Mouse (Mus musculus) telencephalon, adult 2 months (tissue): ENCODE measurements around the gene Wdr24.
"Not testable (repeated sequence)": the region's sequence is repeated elsewhere in the genome, so short reads cannot be mapped to it uniquely, and the experiment has no call there.

Source experiments
- DNase-seq: peaks from one replicate; pipeline ENCODE4 v3.0.0-alpha.2; 2011; ENCODE audit warnings: low read depth, low spot score

The Wdr24 gene

DNA sequence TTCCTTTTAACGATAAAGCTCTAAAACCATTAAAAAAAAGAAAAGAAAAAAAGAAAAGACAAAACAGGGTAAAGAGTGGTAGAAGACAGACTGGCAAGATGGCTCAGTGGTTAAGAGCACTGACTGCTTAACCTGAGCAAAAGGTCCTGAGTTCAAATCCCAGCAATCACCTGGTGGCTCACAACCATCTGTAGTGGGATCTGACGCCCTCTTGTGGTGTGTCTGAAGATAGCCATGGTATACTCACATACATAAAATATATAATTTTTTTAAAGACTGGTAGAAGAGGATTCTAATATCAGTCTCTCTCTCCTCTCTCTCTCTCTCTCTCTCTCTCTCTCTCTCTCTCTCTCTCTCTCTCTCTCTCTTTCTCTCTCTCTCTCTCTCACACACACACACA is 16.0 kb upstream of the Wdr24 start:
- DNase-seq, result not testable (repeated sequence)

DNA sequence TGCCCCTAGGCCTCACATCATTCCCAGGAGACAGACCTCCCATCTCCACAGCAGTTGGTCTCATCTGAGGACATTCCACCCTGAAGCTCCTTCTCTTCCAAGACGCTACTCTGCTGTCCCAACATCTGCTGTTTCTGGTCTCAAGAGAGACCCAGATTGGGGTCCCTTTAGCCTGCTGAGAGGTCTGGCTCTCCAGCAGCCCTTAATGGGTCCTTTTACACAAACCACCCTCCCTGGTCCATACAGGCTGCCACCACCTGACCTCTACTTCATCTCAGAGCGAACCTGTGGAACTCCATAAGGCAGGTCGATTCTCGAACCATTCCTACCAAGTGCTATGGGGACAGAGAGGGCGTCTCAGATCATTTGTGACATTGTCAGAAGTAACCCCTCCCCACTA is 15.4 kb upstream of the Wdr24 start:
- DNase-seq, result no peak

DNA sequence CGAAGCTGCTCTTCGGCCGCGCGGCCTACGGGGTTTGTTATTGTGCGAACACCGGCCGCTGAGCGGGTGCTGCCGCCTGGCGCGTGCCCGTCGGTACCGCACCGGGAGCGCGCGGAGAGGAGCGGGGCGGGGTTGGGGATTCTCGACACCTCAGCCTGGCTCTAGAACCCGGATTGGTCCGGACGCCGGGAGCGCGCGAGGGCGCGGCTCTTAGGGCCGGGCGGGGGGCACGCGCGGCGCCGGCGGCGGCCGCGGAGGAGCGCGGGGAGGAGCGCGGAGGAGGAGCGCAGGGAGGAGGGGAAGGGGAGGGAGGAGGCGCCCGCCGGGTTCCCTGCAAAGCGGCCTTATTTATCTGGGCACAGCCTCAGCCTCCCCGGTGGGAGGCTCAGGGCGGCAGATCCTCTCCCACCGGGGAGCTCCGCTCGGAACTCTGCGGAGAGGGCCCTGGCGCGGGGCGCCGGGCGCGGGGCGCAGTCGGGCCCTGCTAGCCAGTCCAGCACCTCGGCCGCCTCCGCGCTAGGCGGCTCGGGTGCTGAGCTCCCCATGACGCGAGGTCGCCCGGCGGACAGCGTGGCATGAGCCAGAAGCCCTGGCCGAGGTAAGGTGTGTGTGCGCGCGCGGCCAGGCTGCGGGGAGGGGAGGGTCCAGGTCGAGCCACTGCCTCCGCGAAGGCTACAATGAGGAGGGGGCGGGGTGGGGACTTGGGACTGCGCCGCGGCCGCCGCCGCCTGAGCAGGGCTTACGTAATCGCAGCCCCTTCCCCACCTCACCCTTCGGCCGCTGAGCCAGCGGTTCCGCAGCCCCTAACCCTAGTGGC is 14.4 kb upstream of the Wdr24 start, which contains the start of gene Fbxl16:
TSS of gene Fbxl16 (plus strand) at position 297 of the 817 bp plus-strand sequence.
- DNase-seq, result peak; percentile 92

DNA sequence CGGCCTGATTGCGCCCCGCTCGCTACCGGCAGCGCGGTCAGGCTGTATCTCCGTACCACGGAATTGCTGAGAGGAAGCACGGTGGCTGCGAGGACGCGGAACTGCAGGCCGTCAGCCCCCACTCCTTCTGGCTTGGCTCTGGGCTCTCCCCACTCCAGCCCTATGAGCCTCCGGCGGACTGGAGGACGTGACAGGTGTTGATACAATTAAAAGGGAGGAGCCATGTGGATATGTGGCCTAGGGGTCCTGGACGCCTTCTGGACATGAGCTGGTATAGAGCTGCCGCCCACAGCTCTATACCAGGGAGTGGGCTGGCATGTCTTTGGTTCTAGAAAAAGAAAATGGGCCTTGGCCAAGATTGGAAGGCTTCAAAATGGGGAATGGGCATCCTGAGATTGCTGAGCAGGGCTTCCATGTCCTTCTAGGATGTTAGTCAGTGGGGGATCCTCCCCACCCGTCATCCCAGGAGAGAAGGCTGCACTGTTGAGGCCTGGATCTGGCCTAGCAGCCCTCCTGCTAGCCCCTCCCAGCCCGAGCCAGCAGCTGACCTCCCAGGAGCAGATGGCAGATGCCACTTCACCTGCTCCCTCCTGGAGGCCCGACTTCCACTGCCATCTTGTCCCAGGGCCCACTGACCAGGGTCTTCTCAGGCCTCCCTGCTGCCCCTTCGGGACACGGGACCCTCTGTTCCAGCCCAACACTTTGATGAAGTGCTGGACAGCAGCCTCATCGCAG is 13.7 kb upstream of the Wdr24 start:
- DNase-seq, result no peak

DNA sequence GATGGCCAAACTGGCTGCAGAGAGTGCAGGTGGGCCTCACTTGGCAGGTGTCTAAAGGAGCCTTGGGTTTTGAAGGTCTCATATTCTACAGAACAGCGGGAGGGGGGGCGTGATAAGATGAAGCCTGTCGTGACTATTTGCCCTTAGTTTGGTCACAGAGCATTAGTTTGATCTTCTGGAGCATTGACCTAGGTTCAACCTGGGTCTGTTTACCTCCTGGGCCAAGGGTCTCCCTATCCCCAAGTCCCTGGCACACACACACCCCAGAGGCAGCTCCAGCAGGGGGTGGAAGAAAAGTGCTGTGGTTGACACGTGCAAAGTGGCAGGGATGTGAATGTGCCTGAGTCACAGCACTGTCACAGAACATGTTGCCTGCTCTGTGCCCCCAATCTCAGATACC is 12.5 kb upstream of the Wdr24 start:
- DNase-seq, result no peak

DNA sequence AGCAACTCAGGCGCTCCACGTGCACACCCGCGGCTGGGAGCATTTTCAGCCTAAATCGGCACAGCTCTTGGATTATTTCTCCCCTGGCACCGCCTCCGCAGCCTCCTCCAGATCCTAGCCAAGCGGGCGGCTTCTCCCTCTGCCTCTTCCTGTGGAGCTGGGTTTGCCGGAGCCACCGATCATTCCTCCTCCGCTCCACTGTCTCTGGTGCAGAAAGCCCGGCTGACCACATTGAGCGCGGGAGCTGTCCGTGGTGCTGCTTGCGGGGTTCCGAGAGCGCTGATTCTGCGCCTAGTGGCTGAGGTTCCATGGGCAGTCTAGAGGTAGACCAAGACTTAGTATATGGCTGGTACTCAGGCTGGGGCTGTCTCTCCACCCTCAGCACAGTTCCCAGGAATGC is 10.0 kb upstream of the Wdr24 start:
- peak; percentile 90 for DNase-seq

DNA sequence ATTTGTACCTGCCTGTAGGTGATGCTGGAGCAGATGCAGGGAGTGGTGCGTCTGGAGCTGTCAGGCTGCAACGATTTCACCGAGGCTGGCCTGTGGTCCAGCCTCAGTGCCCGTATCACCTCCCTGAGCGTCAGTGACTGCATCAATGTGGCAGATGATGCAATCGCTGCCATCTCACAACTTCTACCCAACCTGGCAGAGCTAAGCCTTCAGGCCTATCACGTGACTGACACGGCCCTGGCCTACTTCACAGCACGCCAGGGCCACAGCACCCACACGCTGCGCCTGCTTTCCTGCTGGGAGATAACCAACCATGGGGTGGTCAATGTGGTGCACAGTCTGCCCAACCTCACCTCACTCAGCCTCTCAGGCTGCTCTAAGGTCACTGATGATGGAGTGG is 5.8 kb upstream of the Wdr24 start:
- no peak for DNase-seq

DNA sequence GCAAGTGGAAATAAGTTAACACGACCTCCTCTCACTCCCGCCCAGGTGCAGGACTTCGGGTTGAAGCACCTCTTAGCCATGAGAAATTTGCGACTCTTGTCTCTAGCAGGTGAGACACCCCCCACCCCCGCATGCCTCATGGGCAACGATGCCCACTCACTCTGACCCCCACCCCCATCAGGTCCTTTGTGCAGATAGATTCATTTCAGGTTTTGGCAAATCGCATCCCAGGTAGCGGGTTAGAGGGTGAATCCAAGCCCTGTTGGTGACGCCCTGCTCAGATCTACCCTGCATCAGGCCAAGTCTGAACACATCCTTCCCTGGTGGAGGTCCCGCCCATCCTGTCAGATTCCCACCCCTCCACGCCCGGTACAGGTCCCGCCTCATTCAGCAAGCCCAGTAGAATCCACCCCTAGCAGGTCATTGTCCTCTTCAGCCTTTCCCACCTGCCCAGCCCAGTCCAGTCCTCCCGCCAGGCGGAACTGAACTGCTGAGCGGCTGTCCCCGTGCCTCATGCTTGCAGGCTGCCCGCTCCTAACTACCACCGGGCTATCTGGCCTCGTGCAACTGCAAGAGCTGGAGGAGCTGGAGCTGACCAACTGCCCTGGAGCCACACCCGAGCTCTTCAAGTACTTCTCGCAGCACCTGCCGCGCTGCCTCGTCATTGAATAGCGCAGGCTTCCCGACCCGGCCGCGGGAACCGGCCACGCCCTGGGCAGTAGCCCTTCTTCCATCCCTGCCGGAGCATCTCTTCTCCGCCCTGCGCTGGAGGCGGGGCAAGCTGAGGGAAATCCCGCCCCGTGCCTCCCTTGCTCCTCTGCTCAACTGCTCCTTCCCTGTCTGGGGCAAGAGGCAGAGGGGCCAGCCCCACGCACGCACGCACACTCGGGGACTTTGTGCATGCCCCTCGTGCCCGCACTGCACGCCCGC is 4.3 kb upstream of the Wdr24 start:
- no peak for DNase-seq

DNA sequence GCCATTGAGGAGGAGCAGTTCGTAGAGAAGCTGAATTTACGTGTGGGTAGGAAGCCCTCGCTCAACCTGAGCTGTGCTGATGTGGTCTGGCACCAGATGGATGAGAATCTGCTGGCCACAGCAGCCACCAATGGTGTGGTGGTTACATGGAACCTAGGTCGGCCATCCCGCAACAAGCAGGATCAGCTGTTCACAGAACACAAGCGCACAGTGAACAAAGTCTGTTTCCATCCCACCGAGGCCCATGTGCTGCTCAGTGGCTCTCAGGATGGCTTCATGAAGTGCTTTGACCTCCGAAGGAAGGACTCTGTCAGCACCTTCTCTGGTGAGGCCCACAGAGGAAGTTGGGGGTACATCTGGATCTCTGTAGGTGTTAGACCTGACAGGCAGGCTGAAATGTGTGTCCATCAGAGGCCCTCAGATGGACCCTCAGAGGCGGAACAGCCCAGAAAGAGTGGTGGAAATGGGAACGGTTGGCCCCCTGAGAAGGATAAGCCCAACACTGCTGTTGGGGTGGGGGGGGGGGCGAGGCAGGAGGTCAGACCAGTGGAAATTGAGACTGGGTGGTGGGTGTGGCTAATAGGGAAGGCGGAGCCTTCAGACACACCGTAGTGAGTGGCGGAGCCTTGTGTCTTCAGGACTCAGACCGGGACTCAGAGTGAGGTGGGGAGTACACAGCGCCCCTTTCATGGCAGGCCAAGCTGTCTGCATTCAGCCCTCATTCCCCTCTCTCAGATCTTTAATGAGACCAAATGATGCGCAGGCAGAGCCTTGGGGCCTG is 1.1 kb downstream of the Wdr24 start:
- DNase-seq, result no peak

DNA sequence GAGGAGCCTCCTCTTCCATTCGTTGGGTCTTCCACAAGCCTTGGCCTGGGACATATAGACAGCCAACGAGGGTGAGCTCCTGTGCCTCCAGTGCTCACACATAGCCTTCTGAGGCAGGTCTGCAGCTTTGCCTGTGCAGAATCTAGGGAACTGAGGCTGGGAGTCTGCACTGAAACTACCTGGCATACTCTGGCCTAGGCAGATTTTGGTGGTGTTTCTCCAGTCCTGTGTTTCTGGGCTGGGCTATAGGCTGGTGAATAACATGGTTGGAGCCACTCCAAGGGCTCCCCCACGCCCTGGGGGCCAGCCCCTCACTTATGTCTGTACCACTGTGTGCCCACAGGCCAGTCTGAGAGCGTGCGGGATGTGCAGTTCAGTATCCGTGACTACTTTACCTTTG is 1.9 kb downstream of the Wdr24 start:
- DNase-seq, result no peak

DNA sequence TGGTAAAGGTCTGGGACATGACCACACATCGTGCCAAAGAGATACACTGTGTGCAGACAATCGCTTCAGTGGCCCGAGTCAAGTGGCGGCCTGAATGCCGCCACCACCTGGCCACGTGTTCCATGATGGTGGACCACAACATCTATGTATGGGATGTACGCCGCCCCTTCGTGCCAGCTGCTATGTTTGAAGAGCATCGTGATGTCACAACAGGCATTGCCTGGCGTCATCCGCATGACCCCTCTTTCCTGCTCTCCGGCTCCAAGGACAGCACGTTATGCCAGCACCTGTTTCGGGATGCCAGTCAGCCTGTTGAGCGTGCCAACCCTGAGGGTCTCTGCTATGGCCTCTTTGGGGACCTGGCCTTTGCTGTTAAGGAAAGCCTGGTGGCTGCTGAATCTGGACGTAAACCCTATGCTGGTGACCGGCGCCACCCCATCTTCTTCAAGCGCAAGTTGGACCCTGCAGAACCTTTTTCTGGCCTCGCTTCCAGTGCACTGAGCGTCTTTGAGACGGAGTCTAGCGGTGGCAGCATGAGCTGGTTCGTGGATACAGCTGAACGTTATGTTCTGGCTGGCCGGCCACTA is 2.6 kb downstream of the Wdr24 start:
- DNase-seq, result no peak

DNA sequence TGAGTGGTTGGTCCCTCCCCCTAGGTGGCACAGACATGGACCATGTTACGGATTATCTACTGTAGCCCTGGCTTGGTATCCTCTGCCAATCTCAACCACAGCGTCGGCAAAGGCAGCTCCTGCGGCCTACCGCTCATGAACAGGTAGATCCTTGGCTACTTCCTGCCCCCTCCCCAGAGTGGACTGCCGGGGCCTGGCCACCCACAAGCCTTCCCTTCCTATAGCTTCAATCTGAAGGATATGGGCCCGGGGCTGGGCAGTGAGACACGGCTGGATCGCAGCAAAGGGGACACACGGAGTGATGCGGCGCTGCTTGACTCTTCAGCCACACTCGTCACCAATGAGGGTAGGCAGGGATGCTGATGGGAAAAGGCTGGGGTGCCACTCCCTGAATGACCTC is 3.6 kb downstream of the Wdr24 start:
- no peak for DNase-seq

DNA sequence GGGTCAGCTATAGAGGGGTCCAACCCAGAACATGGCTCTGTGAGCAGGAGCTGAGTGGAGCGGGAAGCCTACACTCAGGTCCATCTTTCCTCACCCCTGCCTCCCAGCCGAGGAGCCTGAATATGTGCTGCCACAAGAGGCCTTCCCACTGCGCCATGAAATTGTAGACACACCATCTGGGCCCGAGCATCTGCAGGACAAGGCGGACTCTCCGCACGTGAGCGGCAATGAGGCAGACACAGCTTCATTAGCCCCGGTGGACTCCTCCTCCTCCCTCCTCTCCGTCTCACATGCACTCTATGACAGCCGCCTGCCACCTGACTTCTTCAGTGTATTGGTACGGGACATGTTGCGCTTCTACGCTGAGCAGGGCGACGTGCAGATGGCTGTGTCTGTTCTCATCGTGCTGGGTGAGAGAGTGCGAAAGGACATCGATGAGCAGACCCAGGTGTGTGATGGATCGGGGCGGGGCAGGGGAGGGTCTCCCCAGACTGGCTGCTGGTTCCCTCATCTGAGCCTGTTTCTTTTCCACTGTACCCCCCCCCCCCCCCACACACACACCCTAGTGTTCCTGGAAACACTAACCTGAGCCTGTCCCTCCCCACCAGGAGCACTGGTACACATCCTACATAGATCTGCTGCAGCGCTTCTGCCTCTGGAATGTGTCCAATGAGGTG is 4.3 kb downstream of the Wdr24 start:
- DNase-seq, result no peak

DNA sequence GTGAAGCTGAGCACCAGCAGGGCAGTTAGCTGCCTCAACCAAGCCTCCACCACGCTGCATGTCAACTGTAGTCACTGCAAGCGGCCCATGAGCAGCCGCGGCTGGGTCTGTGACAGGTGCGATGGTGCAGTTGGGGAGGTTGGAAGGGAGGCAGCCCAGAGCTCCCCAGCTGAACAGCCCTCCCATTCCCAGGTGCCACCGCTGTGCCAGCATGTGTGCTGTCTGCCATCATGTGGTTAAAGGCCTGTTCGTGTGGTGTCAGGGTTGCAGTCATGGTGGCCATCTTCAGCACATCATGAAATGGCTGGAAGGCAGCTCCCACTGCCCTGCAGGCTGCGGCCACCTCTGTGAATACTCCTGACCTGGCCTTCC is 4.8 kb downstream of the Wdr24 start:
- no peak for DNase-seq

DNA sequence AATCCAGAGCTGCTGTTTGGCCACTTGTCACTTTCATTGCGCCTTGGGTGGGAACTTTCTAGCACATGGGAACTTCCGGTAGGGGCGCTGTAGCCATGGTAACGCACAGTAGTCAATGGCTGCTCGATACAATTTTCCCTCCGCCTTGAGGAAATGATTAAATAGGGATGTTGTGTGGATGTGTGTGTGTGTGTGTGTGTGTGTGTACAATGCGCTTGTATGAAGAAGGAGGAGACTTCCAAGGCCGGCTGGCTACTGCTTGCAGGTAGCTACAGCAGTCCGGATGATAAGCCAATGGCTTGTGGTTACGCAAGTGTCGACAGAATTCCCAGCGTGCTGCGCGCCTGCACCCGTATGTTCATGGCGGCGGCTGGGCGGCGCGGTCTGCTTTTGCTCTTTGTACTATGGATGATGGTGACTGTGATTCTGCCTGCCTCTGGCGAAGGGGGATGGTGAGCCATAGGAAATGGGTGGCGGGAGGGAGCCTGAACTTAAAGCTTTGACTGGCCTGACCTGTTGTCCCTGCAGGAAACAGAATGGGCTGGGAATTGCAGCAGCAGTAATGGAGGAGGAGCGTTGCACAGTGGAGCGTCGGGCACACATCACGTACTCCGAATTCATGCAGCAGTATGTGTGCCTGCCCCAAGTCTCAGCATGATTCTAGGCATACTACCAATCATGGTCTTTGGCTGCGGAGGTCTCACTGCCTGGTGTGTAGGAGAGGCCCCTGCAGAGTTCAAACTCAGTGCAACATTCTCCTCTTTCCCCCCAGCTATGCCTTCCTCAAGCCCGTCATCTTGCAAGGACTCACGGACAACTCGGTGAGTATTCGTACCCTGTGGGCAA is 5.5 kb downstream of the Wdr24 start, which contains the start of gene Jmjd8:
TSS of gene Jmjd8 (plus strand) at position 156 of the 846 bp plus-strand sequence.
- peak; percentile 89 for DNase-seq

DNA sequence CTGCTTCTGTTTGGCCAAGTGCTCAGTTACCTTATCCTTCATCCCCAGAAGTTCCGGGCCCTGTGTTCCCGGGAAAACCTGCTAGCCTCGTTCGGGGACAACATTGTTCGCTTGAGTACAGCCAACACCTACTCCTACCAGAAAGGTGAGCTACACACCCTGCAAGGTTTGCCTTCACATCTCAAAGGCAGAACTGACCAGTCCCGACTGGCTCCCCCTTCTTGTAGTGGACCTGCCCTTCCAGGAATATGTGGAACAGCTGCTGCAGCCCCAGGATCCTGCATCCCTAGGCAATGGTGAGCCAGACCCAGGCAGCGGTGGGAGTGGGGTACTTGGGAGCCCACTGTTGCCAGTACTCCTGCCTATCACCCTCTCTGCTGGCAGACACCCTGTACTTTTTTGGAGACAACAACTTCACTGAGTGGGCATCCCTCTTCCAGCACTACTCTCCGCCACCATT is 6.2 kb downstream of the Wdr24 start:
- DNase-seq, result no peak

DNA sequence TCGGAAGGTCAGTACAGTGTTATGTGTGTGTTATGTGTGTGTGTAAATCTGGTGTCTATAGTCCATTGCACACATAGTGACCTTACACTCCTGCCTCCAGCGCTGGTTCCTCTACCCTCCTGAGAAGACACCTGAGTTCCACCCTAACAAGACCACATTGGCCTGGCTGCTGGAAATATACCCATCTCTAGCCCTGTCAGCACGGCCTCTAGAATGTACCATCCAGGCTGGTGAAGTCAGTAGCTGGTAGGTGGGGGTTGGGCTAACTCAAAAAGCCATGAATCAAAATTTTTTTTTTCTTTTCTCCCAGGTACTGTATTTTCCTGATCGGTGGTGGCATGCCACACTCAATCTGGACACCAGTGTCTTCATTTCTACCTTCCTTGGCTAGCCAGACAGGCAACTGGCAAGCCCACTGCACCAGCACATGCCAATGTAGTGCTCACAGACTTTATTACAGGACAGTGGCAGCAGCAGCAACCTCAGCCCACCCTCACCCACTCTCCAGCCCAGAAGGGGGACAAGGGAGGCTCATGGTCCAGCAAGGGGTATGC is 6.8 kb downstream of the Wdr24 start:
- no peak for DNase-seq

DNA sequence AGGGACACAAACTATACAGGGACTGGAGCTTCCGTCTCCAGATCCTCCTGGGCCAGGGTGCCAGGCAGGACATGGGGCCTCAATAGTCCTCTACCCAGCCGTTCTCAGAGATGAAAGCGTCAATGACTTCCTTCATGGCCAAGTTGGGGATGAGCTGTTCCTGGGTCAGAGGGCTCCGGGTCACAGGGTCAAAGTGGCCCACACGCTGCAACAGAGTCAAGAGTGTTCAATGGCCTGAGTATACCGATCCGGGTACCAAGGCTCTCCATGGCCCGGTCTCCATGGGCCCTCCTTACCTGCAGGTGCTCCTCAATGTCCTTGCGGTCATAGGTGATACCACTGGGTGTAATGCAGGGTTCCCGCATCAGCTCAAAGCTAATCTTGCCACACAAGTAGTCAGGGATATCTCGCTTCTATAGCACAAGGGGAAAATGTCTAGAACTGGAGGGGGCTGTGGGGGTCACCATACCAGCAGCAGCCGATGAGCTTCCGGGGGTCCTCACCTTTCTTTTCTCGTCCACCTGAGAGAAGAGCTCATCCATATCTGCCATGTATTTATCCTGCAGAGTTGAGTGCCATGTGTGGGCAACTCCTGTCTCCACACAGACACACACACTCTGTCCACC is 7.5 kb downstream of the Wdr24 start:
- no peak for DNase-seq
